Mouse (Mus musculus) myocyte (in vitro differentiated cells): ENCODE results near the gene Dtx4. TPM values are rescaled to one million over a fixed set of nuclear protein-coding genes. Genes with fewer than 3 reads are reported as not detected.
A peak's percentile ranks its signal among the peaks of the same experiment; 100 is the strongest.

Experiments
- H3K27me3 ChIP-seq: one replicate; pipeline ENCODE4 v1.6.1; 2011; ENCODE audit not compliant: control insufficient read depth, insufficient read depth, insufficient read length
- H3K36me3 ChIP-seq: one replicate; pipeline ENCODE4 v1.6.1; 2011; ENCODE audit not compliant: control insufficient read depth, insufficient read depth
- H3K4me2 ChIP-seq: one replicate; pipeline ENCODE4 v1.6.1; 2011; ENCODE audit warnings: low read depth, control low read depth
- H3K4me3 ChIP-seq: one replicate; pipeline ENCODE4 v1.5.1; 2011; ENCODE audit warnings: mild to moderate bottlenecking, control low read depth, moderate library complexity
- H3K79me2 ChIP-seq: one replicate; pipeline ENCODE4 v1.6.1; 2011; ENCODE audit not compliant: control insufficient read depth, insufficient read depth
- H3ac ChIP-seq: one replicate; pipeline ENCODE4 v1.6.1; 2011; ENCODE audit not compliant: control insufficient read depth, insufficient read length
- CEBPB ChIP-seq: IDR thresholded peaks from 2 replicates; pipeline ENCODE4 v1.6.1; 2011; ENCODE audit warnings: mild to moderate bottlenecking, moderate library complexity; ENCODE audit not compliant: poor library complexity, insufficient read depth, severe bottlenecking
- E2F4 ChIP-seq: IDR thresholded peaks from one replicate; pipeline ENCODE4 v1.6.1; 2011; ENCODE audit warnings: mild to moderate bottlenecking, control low read depth, moderate library complexity; ENCODE audit not compliant: insufficient read depth
- MAX ChIP-seq: IDR thresholded peaks from one replicate; pipeline ENCODE4 v1.6.1; 2011; ENCODE audit warnings: low read depth, mild to moderate bottlenecking, control low read depth
- MYOD1 ChIP-seq, 3 experiments: IDR thresholded peaks; one replicate each; pipeline ENCODE4 v1.6.1; 2011; ENCODE audit warnings: control low read depth in 2 of 3, low read depth in 2 of 3, mild to moderate bottlenecking in 2 of 3, moderate library complexity in 1 of 3; ENCODE audit not compliant: insufficient read length in 2 of 3, control insufficient read depth in 1 of 3
- MYOG ChIP-seq, 3 experiments: IDR thresholded peaks; one replicate each; pipeline ENCODE4 v1.6.1; 2011; ENCODE audit warnings: control low read depth in 2 of 3, low read depth in 2 of 3, mild to moderate bottlenecking in 2 of 3; ENCODE audit not compliant: insufficient read length in 2 of 3, control insufficient read depth in 1 of 3, insufficient read depth in 1 of 3
- POLR2A ChIP-seq: IDR thresholded peaks from one replicate; pipeline ENCODE4 v1.6.1; 2011; ENCODE audit warnings: low read depth, mild to moderate bottlenecking, control low read depth, moderate library complexity; ENCODE audit not compliant: insufficient read length
- POLR2AphosphoS2 ChIP-seq: IDR thresholded peaks from one replicate; pipeline ENCODE4 v1.6.1; 2011; ENCODE audit warnings: low read depth, control low read depth; ENCODE audit not compliant: insufficient read length
- REST ChIP-seq: IDR thresholded peaks from one replicate; pipeline ENCODE4 v1.6.1; 2011; ENCODE audit warnings: mild to moderate bottlenecking, control low read depth, moderate library complexity; ENCODE audit not compliant: insufficient read depth, insufficient read length
- SRF ChIP-seq: IDR thresholded peaks from one replicate; pipeline ENCODE4 v1.6.1; 2011; ENCODE audit warnings: low read depth; ENCODE audit not compliant: control insufficient read depth, insufficient read length
- TCF12 ChIP-seq: IDR thresholded peaks from one replicate; pipeline ENCODE4 v1.6.1; 2011; ENCODE audit warnings: mild to moderate bottlenecking, control low read depth; ENCODE audit not compliant: poor library complexity, insufficient read depth, severe bottlenecking
- TCF3 ChIP-seq: IDR thresholded peaks from one replicate; pipeline ENCODE4 v1.6.1; 2011; ENCODE audit warnings: low read depth, control low read depth; ENCODE audit not compliant: insufficient read length
- USF1 ChIP-seq: IDR thresholded peaks from one replicate; pipeline ENCODE4 v1.6.1; 2011; ENCODE audit warnings: low read depth, mild to moderate bottlenecking, control low read depth, moderate library complexity
- polyA plus RNA-seq: library from polyadenylated mRNA; unstranded; fragments of >200 nt; fragmentation: generic; extraction: Trizol; gene quantifications from one replicate; pipeline ENCODE4 v1.2.1, GENCODE M21; 2012; ENCODE audit warnings: missing spikeins

The Dtx4 gene
- polyA plus RNA-seq, 1 experiment: 21.2 TPM

DNA sequence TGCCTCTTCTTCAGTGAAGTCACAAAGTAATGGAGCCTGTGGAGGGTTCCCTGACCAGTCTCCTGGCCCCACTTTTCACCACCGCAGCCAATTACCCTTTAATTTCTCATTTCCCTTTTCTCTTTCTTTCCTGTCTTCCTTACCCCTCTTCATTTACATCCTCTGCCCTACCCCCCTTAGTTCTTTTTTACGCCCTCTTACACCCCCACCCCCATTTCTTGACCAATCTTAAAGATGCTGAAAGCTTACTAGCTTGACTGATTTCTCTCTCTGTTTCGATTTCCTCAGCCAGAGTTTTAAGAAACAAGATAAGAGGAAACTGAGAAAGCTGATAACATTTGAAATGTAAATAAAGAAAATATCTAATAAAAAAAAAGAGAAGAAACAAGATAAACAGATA is 39.5 kb upstream of the Dtx4 start:
- no peaks in the 10 kb centered on the region for H3K79me2 ChIP-seq
- TF ChIP-seq SRF: no peak
- TF ChIP-seq REST: no peak
- no peak for TF ChIP-seq POLR2A
- no peak for TF ChIP-seq POLR2AphosphoS2
- no peak for TF ChIP-seq MAX
- no peak for TF ChIP-seq TCF12
- no peak for TF ChIP-seq USF1
- TF ChIP-seq CEBPB: no peak
- no peak for TF ChIP-seq MYOD1 (IDR thresholded peaks at IDR 0.05; ENCODE audit: control insufficient read depth in 1 of 3, insufficient read length in 2 of 3, low read depth in 2 of 3)
- TF ChIP-seq TCF3: no peak
- no peak for TF ChIP-seq E2F4
- TF ChIP-seq MYOG (IDR thresholded peaks at IDR 0.05; ENCODE audit: control insufficient read depth in 1 of 3, insufficient read depth in 1 of 3, insufficient read length in 2 of 3, low read depth in 2 of 3): no peak
- no peak overlapping the region for H3K4me3 ChIP-seq
- no peak overlapping the region for H3ac ChIP-seq
- H3K36me3 ChIP-seq: no peaks in the 10 kb centered on the region
- H3K4me2 ChIP-seq: no peak overlapping the region
- H3K27me3 ChIP-seq: no peaks in the 10 kb centered on the region

DNA sequence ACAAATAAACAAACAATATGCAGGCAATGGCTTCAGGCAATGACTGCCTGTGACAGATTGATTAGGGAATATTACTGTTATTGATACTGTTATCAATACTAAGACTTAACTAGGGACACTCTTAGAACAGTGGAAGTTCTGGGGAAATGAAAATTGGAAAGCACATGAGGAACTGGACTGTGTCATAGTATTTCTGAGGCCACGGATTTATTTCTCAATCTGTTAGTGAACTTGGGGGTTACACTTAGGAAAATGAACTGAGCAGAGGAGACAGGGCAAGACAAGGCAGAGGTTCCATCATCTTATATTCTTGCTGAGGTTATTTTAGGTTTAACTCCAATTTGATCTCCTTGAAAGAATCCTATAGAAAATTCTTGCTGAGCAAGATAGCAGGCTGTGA is 38.7 kb upstream of the Dtx4 start:
- Histone ChIP-seq H3K79me2 (no peaks in the 10 kb centered on the region), H3K4me2 (no peak overlapping the region), H3ac (no peak overlapping the region), H3K27me3 (no peaks in the 10 kb centered on the region), H3K4me3 (no peak overlapping the region), H3K36me3 (no peaks in the 10 kb centered on the region)
- TF ChIP-seq POLR2AphosphoS2: no peak
- TF ChIP-seq REST: no peak
- TF ChIP-seq CEBPB: no peak
- TF ChIP-seq MAX: no peak

- no peak overlapping the region for H3K4me2 ChIP-seq
- H3K27me3 ChIP-seq: peaks cover 10% of the 10 kb centered on the region
- H3K79me2 ChIP-seq: no peaks in the 10 kb centered on the region
- H3K36me3 ChIP-seq: no peaks in the 10 kb centered on the region
- no peak overlapping the region for H3K4me3 ChIP-seq
- TF ChIP-seq USF1 (no peak), POLR2AphosphoS2 (no peak), SRF (no peak), TCF3 (no peak), CEBPB (no peak), TCF12 (no peak)
- H3ac ChIP-seq: no peak overlapping the region
These were observed 35.9 kb upstream of the Dtx4 start for GRCm38 (mm10) chr19:12537168-12537567.

DNA sequence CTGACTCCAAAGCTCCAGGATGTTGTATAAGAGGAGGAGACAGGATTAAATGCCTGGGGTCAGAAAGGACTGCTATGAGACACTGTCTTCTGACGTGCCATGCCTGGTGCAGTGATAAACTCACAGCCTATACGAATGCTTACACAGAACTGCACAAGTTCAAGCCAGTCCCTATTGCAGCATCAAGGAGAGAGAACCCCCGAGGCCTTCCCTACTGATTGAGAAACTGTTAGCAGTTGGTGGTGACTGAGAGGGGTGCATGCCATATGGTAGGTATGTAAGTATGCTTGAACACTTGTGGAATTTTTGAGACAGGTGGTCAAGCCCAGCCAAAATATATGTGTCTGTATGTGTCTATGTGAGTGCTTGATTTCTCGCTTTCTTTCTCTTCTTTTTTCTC is 22.1 kb upstream of the Dtx4 start:
- Histone ChIP-seq H3ac (no peak overlapping the region), H3K79me2 (no peaks in the 10 kb centered on the region), H3K27me3 (no peaks in the 10 kb centered on the region), H3K36me3 (no peaks in the 10 kb centered on the region), H3K4me3 (no peak overlapping the region), H3K4me2 (no peak overlapping the region)
- no peak for TF ChIP-seq CEBPB

GRCm38 (mm10) chr19:12518541-12518890 is 17.3 kb upstream of the Dtx4 start:
- H3K79me2 ChIP-seq: no peaks in the 10 kb centered on the region
- TF ChIP-seq MYOD1 (IDR thresholded peaks at IDR 0.05; ENCODE audit: control insufficient read depth in 1 of 3, insufficient read length in 2 of 3, low read depth in 2 of 3) (no peak), TCF12 (no peak), POLR2A (no peak), TCF3 (no peak), POLR2AphosphoS2 (no peak), E2F4 (no peak), MAX (no peak), MYOG (IDR thresholded peaks at IDR 0.05; ENCODE audit: control insufficient read depth in 1 of 3, insufficient read depth in 1 of 3, insufficient read length in 2 of 3, low read depth in 2 of 3) (no peak)

More at GRCm38 (mm10) chr19:12518541-12518890, 17.3 kb upstream of the Dtx4 start:
- Histone ChIP-seq H3K4me3 (peak overlapping the region; percentile 19), H3ac (no peak overlapping the region), H3K36me3 (no peaks in the 10 kb centered on the region), H3K27me3 (no peaks in the 10 kb centered on the region), H3K4me2 (peak overlapping the region; percentile 86)
